Mouse (Mus musculus) left cerebral cortex, postnatal 25 days (tissue): ENCODE measurements at regions not wholly inside any gene's neighbourhood (a gene's known extent, or its start where the extent isn't known, plus 50 kb on each side); places are given as distances from the start of the nearest gene placed in this dataset.

ENCODE experiments used
- DNase-seq, 2 experiments: peaks; one replicate each; pipeline ENCODE4 v3.0.0; 2022; ENCODE audit warnings: low spot score in 2 of 2, mixed read lengths in 1 of 2
- intact Hi-C: fragments of 180-260 bp; cut with DNase I; formaldehyde crosslinking; loops from one replicate; pipeline ENCODE4 v1.15.1; 2025

- intact Hi-C loops: no loop called here
- no peak for DNase-seq
These were observed 78.6 kb upstream of the Fn1 start for GRCm38 (mm10) chr1:71731623-71732022.

- no peak for DNase-seq
- intact Hi-C loops: no loop called here
These were observed 78.0 kb upstream of the Fn1 start for GRCm38 (mm10) chr1:71731011-71731410.

DNA sequence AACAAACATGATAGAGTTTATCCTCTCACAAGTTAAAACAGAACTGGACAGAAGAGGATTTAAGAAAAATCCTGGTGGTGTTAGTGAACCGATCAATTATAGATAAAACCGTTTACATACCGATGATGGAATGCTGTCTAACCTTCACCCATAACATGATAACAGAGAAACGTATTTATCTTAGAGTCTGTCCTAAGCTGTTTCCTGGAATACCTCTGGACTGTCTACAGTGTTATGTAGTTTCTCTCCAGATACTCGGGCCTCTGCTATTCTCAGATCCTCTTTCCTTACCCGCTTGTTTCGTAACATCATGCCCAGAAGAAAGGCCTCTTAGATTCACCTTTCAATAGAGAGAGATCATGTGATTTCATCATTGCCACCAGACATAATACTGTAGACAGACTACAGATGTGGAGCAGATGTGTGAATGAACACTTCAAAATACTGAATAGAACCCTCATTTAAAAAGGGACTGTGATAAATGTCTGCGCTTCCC is 75.9 kb upstream of the Fn1 start:
- DNase-seq: no peak
- intact Hi-C loops: no loop called here

GRCm38 (mm10) chr1:71723816-71724215 is 70.8 kb upstream of the Fn1 start:
- intact Hi-C loops: no loop called here
- DNase-seq: no peak

DNA sequence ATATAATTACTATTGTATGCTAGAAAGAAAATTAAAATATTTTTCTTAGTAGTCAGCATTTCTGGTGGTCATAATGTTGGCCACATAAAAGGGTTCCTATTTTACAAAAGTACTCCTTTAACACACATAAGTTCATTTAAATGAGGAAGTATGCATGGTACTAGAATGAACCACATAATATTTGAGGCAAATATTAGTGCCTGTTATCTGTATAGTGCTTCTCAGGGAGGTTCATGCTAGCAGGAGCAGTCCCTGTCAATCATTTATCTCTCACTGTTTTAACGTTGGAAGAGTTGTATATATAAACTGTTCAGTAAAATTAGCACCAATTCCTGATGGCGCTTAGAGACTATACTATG is 70.0 kb upstream of the Fn1 start:
- intact Hi-C loops: no loop called here
- DNase-seq: no peak

GRCm38 (mm10) chr1:71722211-71723038 is 69.4 kb upstream of the Fn1 start:
- intact Hi-C loops: no loop called here
- DNase-seq: no peak
